Comparison of ENCODE assay signal across 20 mouse cellular contexts in the genomic region with DNA sequence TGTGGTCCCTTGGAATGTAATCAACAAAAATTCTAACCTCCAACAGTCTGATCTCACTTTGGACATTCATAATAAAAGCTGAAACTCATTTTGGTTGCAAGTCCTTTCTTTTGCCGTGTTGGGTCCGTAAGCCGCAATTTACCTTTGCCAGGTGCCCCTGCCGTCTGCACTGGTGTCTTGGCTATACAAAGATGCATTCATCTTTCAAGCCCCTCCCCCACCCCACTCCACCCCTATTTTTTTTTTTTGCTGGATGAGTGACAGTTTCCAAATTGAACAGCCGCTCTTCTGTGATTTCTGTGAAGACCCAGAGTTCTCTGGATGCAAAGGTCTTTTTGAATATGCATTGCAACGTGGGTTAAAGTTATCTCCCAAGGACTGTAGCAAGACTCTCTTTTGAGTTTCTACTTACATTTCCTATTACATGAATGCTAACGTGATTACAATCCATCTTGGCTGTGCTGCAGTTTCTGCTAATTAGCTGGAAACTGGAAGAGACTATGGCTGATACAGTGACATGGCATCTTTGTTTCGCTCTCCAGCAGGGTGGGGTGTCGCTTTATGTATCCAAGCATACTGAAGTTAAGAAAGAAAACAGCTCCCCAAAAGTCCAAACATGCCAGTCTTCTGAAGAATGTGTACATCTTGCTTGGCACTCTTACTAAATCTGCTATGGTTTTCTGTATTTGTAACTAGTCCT.
"Had no signal": no experiment of that assay in that cellular context is flagged by ENCODE, and none has a peak within 500 bp of the region (broad histone marks: within the 10 kb centered on the region; RNA-seq: fewer than 3 reads in every experiment).

No protein-coding gene starts in this region.

- H3K27me3 ChIP-seq: limb, embryonic 13.5 days; liver, embryonic 12.5 days; liver, embryonic 15.5 days; lung, embryonic 15.5 days; stomach, embryonic 15.5 days had no signal

- H3K4me2 ChIP-seq: limb, embryonic 13.5 days; liver, embryonic 12.5 days; liver, embryonic 15.5 days; lung, embryonic 15.5 days; midbrain, embryonic 11.5 days; stomach, embryonic 15.5 days had no signal

- H3K27ac ChIP-seq: kidney, postnatal 0 days; limb, embryonic 10.5 days; limb, embryonic 13.5 days; liver, embryonic 12.5 days; liver, embryonic 15.5 days; lung, embryonic 15.5 days; stomach, embryonic 15.5 days had no signal

- H3K4me3 ChIP-seq: layer of hippocampus, adult 2 months; limb, embryonic 10.5 days; limb, embryonic 13.5 days; liver, embryonic 12.5 days; liver, embryonic 15.5 days; lung, embryonic 15.5 days; stomach, embryonic 15.5 days had no signal

- ATAC-seq: liver, embryonic 12.5 days had no signal

- H3K4me1 ChIP-seq: limb, embryonic 10.5 days; liver, embryonic 12.5 days; liver, embryonic 15.5 days; lung, embryonic 15.5 days; stomach, embryonic 15.5 days had no signal

- DNase-seq: kidney, postnatal 25 days; layer of hippocampus, adult 9-11 months; liver; lung, adult 18-20 months; lung, postnatal 14 days; lung, postnatal 4 days; midbrain, embryonic 14.5 days; right cerebral cortex, adult 18-20 months; right cerebral cortex, postnatal 14 days; spleen, adult 18-20 months; thymus, postnatal 25 days had no signal

- H3K9ac ChIP-seq: limb, embryonic 13.5 days; liver, embryonic 12.5 days; liver, embryonic 15.5 days; lung, embryonic 15.5 days; stomach, embryonic 15.5 days had no signal

- H3K9me3 ChIP-seq: limb, embryonic 10.5 days; limb, embryonic 13.5 days; liver, embryonic 12.5 days; liver, embryonic 15.5 days; lung, embryonic 15.5 days; stomach, embryonic 15.5 days had no signal

- H3K36me3 ChIP-seq: lung, embryonic 15.5 days; stomach, embryonic 15.5 days had no signal
